Mouse (Mus musculus) liver, postnatal 0 days (tissue): ENCODE measurements around the gene Ip6k1. TPM values are rescaled to one million over a fixed set of nuclear protein-coding genes. Genes with fewer than 3 reads are reported as not detected.

ENCODE experiments used
- ATAC-seq: fragments of 200-750 bp; cut with Nextera tagmentation; 2 replicates; pipeline ENCODE4 v1.8.0; 2017; ENCODE audit warnings: mild to moderate bottlenecking, moderate library complexity
- DNase-seq: peaks from one replicate; pipeline ENCODE4 v3.0.0-alpha.2; 2016
- H3K27ac ChIP-seq: fragments of 300-500 bp; sonication (generic); 2 replicates; pipeline ENCODE4 v1.5.1; 2014; ENCODE audit warnings: antibody characterized with exemption, moderate library complexity, mild to moderate bottlenecking, low read depth
- H3K27me3 ChIP-seq: fragments of 300-500 bp; sonication (generic); 2 replicates; pipeline ENCODE4 v1.6.1; 2014; ENCODE audit warnings: low read length, control low read depth, mixed read lengths; ENCODE audit not compliant: insufficient read depth
- H3K36me3 ChIP-seq: fragments of 300-500 bp; sonication (generic); replicated peaks from 2 replicates; pipeline ENCODE4 v1.6.1; 2014; ENCODE audit warnings: mild to moderate bottlenecking, control low read depth, low read length, moderate library complexity, mixed read lengths; ENCODE audit not compliant: insufficient read depth
- H3K4me1 ChIP-seq: fragments of 300-500 bp; sonication (generic); 2 replicates; pipeline ENCODE4 v1.6.1; 2014; ENCODE audit warnings: antibody characterized with exemption, mild to moderate bottlenecking, control low read depth; ENCODE audit not compliant: insufficient read depth
- H3K4me2 ChIP-seq: fragments of 300-500 bp; sonication (generic); 2 replicates; pipeline ENCODE4 v1.6.1; 2014; ENCODE audit warnings: low read depth, mild to moderate bottlenecking, low read length, moderate library complexity, mixed read lengths
- H3K4me3 ChIP-seq: fragments of 300-500 bp; sonication (generic); 2 replicates; pipeline ENCODE4 v1.5.1; 2014; ENCODE audit warnings: low read depth, low read length
- H3K9ac ChIP-seq: fragments of 300-500 bp; sonication (generic); replicated peaks from 2 replicates; pipeline ENCODE4 v1.6.1; 2014; ENCODE audit warnings: mild to moderate bottlenecking, moderate library complexity
- H3K9me3 ChIP-seq: fragments of 300-500 bp; sonication (generic); 2 replicates; pipeline ENCODE4 v1.6.1; 2016; ENCODE audit warnings: mild to moderate bottlenecking, control low read depth, low read length, mixed read lengths
- CTCF ChIP-seq: sonication (generic); IDR thresholded peaks from 2 replicates; pipeline ENCODE4 v1.5.1; 2016; ENCODE audit warnings: antibody characterized with exemption, low read depth
- EP300 ChIP-seq: IDR thresholded peaks from 2 replicates; pipeline ENCODE4 v1.6.1; 2016; ENCODE audit warnings: antibody characterized with exemption, low read depth, mild to moderate bottlenecking
- WGBS: fragments of 180-500 bp; shearing (Covaris S2); extraction: QIAGEN DNeasy Blood & Tissue Kit; methylation state at CpG from one replicate; pipeline ENCODE4 v1.1.7; 2014; ENCODE audit not compliant: insufficient replicate concordance; 5-methylcytosine and 5-hydroxymethylcytosine counted together
- polyA plus RNA-seq: library from polyadenylated mRNA; unstranded; fragments of >200 nt; fragmentation: Nextera tagmentation; extraction: Ambion mirVana; gene quantifications from 2 replicates; pipeline ENCODE4 v1.2.1, GENCODE M21; 2015

The Ip6k1 gene
- 18.4 and 19.8 TPM in 2 replicates for polyA plus RNA-seq

GRCm38 (mm10) chr9:108001922-108002770 is at the start of gene Ip6k1:
Gene Ip6k1, plus strand, starts transcription at chr9:108002501.
- Histone ChIP-seq H3K4me1 (peaks cover 25% of the 10 kb centered on the region), H3K9ac (peak within 1 kb of the TSS; percentile 99), H3K27ac (peak within 1 kb of the TSS; percentile 98), H3K27me3 (no peaks in the 10 kb centered on the region), H3K9me3 (no peaks in the 10 kb centered on the region), H3K36me3 (0 out of 2 replicates have a peak, but pooled peaks cover 3% of the 10 kb centered on the region), H3K4me2 (peak within 1 kb of the TSS; percentile 88), H3K4me3 (peak within 1 kb of the TSS; percentile 94)
- WGBS = under 1% methylated on average over 51 of the region's 51 CpGs
- TF ChIP-seq CTCF = no peak
- TF ChIP-seq EP300 = no peak
- DNase-seq = peak; percentile 100
- ATAC-seq = peak; percentile 97

GRCm38 (mm10) chr9:107955613-107956289 is 46.5 kb upstream of the Ip6k1 start:
- ATAC-seq = peak; percentile 72

GRCm38 (mm10) chr9:107957141-107957540 is 45.2 kb upstream of the Ip6k1 start:
- no peak for ATAC-seq
- H3K9me3 ChIP-seq = no peaks in the 10 kb centered on the region
- H3K36me3 ChIP-seq = peaks cover 22% of the 10 kb centered on the region; the same call in 1 of the 2 replicates
- H3K27me3 ChIP-seq = no peaks in the 10 kb centered on the region
- no peak overlapping the region for H3K4me3 ChIP-seq
- no peak for DNase-seq
- no peaks in the 10 kb centered on the region for H3K4me1 ChIP-seq
- no peak overlapping the region for H3K9ac ChIP-seq
- H3K27ac ChIP-seq = no peak overlapping the region
- no peak overlapping the region for H3K4me2 ChIP-seq
- TF ChIP-seq CTCF (no peak), EP300 (no peak)
- WGBS = 66% methylated on average over 6 of the region's 6 CpGs

More at GRCm38 (mm10) chr9:107955613-107956289, 46.5 kb upstream of the Ip6k1 start:
- Histone ChIP-seq H3K9me3 (no peaks in the 10 kb centered on the region), H3K27ac (no peak overlapping the region), H3K4me1 (peaks cover 5% of the 10 kb centered on the region; the same call in 1 of the 2 replicates), H3K4me3 (no peak overlapping the region), H3K4me2 (no peak overlapping the region), H3K9ac (no peak overlapping the region), H3K27me3 (no peaks in the 10 kb centered on the region), H3K36me3 (peaks cover 12% of the 10 kb centered on the region; the same call in 1 of the 2 replicates)
- no peak for DNase-seq
- 81% methylated on average over 6 of the region's 6 CpGs for WGBS
- TF ChIP-seq CTCF = no peak
- TF ChIP-seq EP300 = no peak

- 72% methylated on average over 6 of the region's 6 CpGs for WGBS
- Histone ChIP-seq H3K27ac (no peak overlapping the region), H3K4me2 (no peak overlapping the region), H3K4me3 (no peak overlapping the region), H3K27me3 (no peaks in the 10 kb centered on the region), H3K9ac (no peak overlapping the region), H3K36me3 (peaks cover 30% of the 10 kb centered on the region), H3K9me3 (no peaks in the 10 kb centered on the region), H3K4me1 (no peaks in the 10 kb centered on the region)
- ATAC-seq (no peak), DNase-seq (no peak)
- no peak for TF ChIP-seq EP300
- TF ChIP-seq CTCF = no peak
Measured at GRCm38 (mm10) chr9:107959896-107960295, 42.4 kb upstream of the Ip6k1 start.

- no peak overlapping the region for H3K9ac ChIP-seq
- no peaks in the 10 kb centered on the region for H3K27me3 ChIP-seq
- H3K4me2 ChIP-seq = no peak overlapping the region
- peaks cover 30% of the 10 kb centered on the region for H3K36me3 ChIP-seq
- no peak for DNase-seq
- TF ChIP-seq EP300 = no peak
- peak; percentile 54 for TF ChIP-seq CTCF
- no peak overlapping the region for H3K27ac ChIP-seq
- WGBS = 69% methylated on average over 4 of the region's 4 CpGs
- H3K4me1 ChIP-seq = no peaks in the 10 kb centered on the region
- H3K9me3 ChIP-seq = no peaks in the 10 kb centered on the region
- no peak for ATAC-seq
- no peak overlapping the region for H3K4me3 ChIP-seq
Measured at GRCm38 (mm10) chr9:107960928-107961327, 41.4 kb upstream of the Ip6k1 start.

- H3K27me3 ChIP-seq = no peaks in the 10 kb centered on the region
- ATAC-seq = no peak
- H3K4me2 ChIP-seq = no peak overlapping the region
- peaks cover 26% of the 10 kb centered on the region for H3K36me3 ChIP-seq
- H3K9me3 ChIP-seq = no peaks in the 10 kb centered on the region
- no peak overlapping the region for H3K9ac ChIP-seq
- 90% methylated on average over 10 of the region's 10 CpGs for WGBS
- no peak overlapping the region for H3K27ac ChIP-seq
- H3K4me1 ChIP-seq = no peaks in the 10 kb centered on the region
- no peak for DNase-seq
- no peak overlapping the region for H3K4me3 ChIP-seq
- no peak for TF ChIP-seq EP300
- no peak for TF ChIP-seq CTCF
Measured at GRCm38 (mm10) chr9:107961351-107961762, 40.9 kb upstream of the Ip6k1 start.
